8 mouse cellular contexts compared by ENCODE assay signal in genomic region chr8:85433017-85433393, GRCm38 (mm10). TPM values are rescaled to one million over a fixed set of nuclear protein-coding genes. Genes with fewer than 3 reads are reported as not detected.
DNase-seq lines count a peak whose midpoint lies in the region; ATAC-seq lines count a peak whose summit lies in the region.

No protein-coding gene starts in this region.

- peak overlapping the region; percentile 40 for H3K9ac ChIP-seq in lung, embryonic 15.5 days
- 0 out of 2 replicates have a peak overlapping the region, but pooled peaks have one; percentile 15 for H3K9ac ChIP-seq in limb, embryonic 15.5 days
- no peak overlapping the region for H3K9ac ChIP-seq in stomach, embryonic 14.5 days (replicated peaks; ENCODE audit: low read depth, low read length)

- no peaks in the 10 kb centered on the region for H3K27me3 ChIP-seq in lung, embryonic 15.5 days
- H3K27me3 ChIP-seq in forebrain, embryonic 10.5 days (ENCODE audit: poor library complexity, severe bottlenecking), result peaks cover 9% of the 10 kb centered on the region
- H3K27me3 ChIP-seq in limb, embryonic 15.5 days, result no peaks in the 10 kb centered on the region
- H3K27me3 ChIP-seq in stomach, embryonic 14.5 days (ENCODE audit: control insufficient read depth, insufficient read depth, low read length), result no peaks in the 10 kb centered on the region

- ATAC-seq in lung, embryonic 15.5 days (ENCODE audit: borderline replicate concordance, extremely low read depth, low FRiP score, low TSS enrichment), result peak; percentile 32; the same call in 1 of the 2 replicates
- peak; percentile 22; the same call in 1 of the 2 replicates for ATAC-seq in limb, embryonic 15.5 days (ENCODE audit: insufficient number of reproducible peaks, low FRiP score, low TSS enrichment, low read depth)
- ATAC-seq in stomach, embryonic 14.5 days (ENCODE audit: insufficient number of reproducible peaks, insufficient read depth, low FRiP score, low read depth), result peak; percentile 47

- H3K9me3 ChIP-seq in lung, embryonic 15.5 days, result no peaks in the 10 kb centered on the region
- H3K9me3 ChIP-seq in forebrain, embryonic 10.5 days, result no peaks in the 10 kb centered on the region
- H3K9me3 ChIP-seq in limb, embryonic 15.5 days, result no peaks in the 10 kb centered on the region
- no peaks in the 10 kb centered on the region for H3K9me3 ChIP-seq in stomach, embryonic 14.5 days (ENCODE audit: control insufficient read depth, low read depth, low read length)

- H3K4me1 ChIP-seq in lung, embryonic 15.5 days, result peaks cover 20% of the 10 kb centered on the region
- peaks cover 43% of the 10 kb centered on the region for H3K4me1 ChIP-seq in forebrain, embryonic 10.5 days
- H3K4me1 ChIP-seq in limb, embryonic 15.5 days, result peaks cover 12% of the 10 kb centered on the region
- peaks cover 24% of the 10 kb centered on the region for H3K4me1 ChIP-seq in stomach, embryonic 14.5 days (ENCODE audit: control insufficient read depth, insufficient read depth, low read length)

- 3% methylated on average over 6 of the region's 6 CpGs for WGBS in lung, embryonic 15.5 days
- WGBS in forebrain, embryonic 10.5 days, result 5% methylated on average over 6 of the region's 6 CpGs
- WGBS in limb, embryonic 15.5 days, result 3% methylated on average over 6 of the region's 6 CpGs
- WGBS in stomach, embryonic 14.5 days, result 5% methylated on average over 6 of the region's 6 CpGs

- H3K4me2 ChIP-seq in lung, embryonic 15.5 days, result peak overlapping the region; percentile 60
- H3K4me2 ChIP-seq in limb, embryonic 15.5 days, result peak overlapping the region; percentile 51
- peak overlapping the region; percentile 31 for H3K4me2 ChIP-seq in stomach, embryonic 14.5 days (replicated peaks; ENCODE audit: low read depth, low read length)

- H3K27ac ChIP-seq in lung, embryonic 15.5 days, result peak overlapping the region; percentile 97
- peak overlapping the region; percentile 97 for H3K27ac ChIP-seq in forebrain, embryonic 10.5 days
- H3K27ac ChIP-seq in limb, embryonic 15.5 days, result peak overlapping the region; percentile 97
- no peak overlapping the region for H3K27ac ChIP-seq in stomach, embryonic 14.5 days (ENCODE audit: low read length)

- peak overlapping the region; percentile 88 for H3K4me3 ChIP-seq in lung, embryonic 15.5 days
- peak overlapping the region; percentile 82 for H3K4me3 ChIP-seq in forebrain, embryonic 10.5 days
- H3K4me3 ChIP-seq in limb, embryonic 15.5 days, result peak overlapping the region; percentile 76
- peak overlapping the region; percentile 65 for H3K4me3 ChIP-seq in stomach, embryonic 14.5 days (ENCODE audit: low read depth, low read length)

- H3K36me3 ChIP-seq in lung, embryonic 15.5 days, result no peaks in the 10 kb centered on the region
- no peaks in the 10 kb centered on the region for H3K36me3 ChIP-seq in forebrain, embryonic 10.5 days (replicated peaks)
- H3K36me3 ChIP-seq in limb, embryonic 15.5 days, result no peaks in the 10 kb centered on the region
- H3K36me3 ChIP-seq in stomach, embryonic 14.5 days (ENCODE audit: control insufficient read depth, insufficient read depth, low read length), result no peaks in the 10 kb centered on the region

- no peak for DNase-seq in lung, postnatal 36 days
- DNase-seq in forebrain, embryonic 10.5 days (ENCODE audit: extremely low spot score, low spot score), result no peak
- no peak for DNase-seq in frontal cortex, postnatal 14 days (ENCODE audit: low spot score in 2 of 2)
- no peak for DNase-seq in testis, postnatal 10 days (ENCODE audit: low spot score)
- no peak for DNase-seq in layer of hippocampus, adult 9-11 months

RNA-seq across cellular contexts. Expression of gene 4921524J17Rik, which starts 0.4 kb away (rescaled TPM):
- 36.3 and 42.5 TPM in 2 replicates for polyA plus RNA-seq in lung, embryonic 15.5 days (2015; fragmentation: Nextera tagmentation; extraction: Ambion mirVana)
- polyA plus RNA-seq in forebrain, embryonic 10.5 days (2016; fragmentation: Nextera tagmentation; extraction: Ambion mirVana), result 37.6 and 38.8 TPM in 2 replicates
- polyA plus RNA-seq in limb, embryonic 15.5 days (2015; fragmentation: Nextera tagmentation; extraction: Ambion mirVana), result 51.3 and 57.2 TPM in 2 replicates
- 37.9 and 40.0 TPM in 2 replicates for polyA plus RNA-seq in stomach, embryonic 14.5 days (2014; fragmentation: Nextera tagmentation; extraction: Ambion mirVana)

RNA-seq across cellular contexts. Expression of gene Mylk3, which starts 46.9 kb away (rescaled TPM):
- polyA plus RNA-seq in lung, embryonic 15.5 days (2015; fragmentation: Nextera tagmentation; extraction: Ambion mirVana), result 4.6 and 7.3 TPM in 2 replicates
- polyA plus RNA-seq in forebrain, embryonic 10.5 days (2016; fragmentation: Nextera tagmentation; extraction: Ambion mirVana), result 0.58 and 0.63 TPM in 2 replicates
- polyA plus RNA-seq in limb, embryonic 15.5 days (2015; fragmentation: Nextera tagmentation; extraction: Ambion mirVana), result 1.6 and 2.1 TPM in 2 replicates
- 0.55 and 0.95 TPM in 2 replicates for polyA plus RNA-seq in stomach, embryonic 14.5 days (2014; fragmentation: Nextera tagmentation; extraction: Ambion mirVana)

RNA-seq across cellular contexts. Expression of gene Gpt2, which starts 59.4 kb away (rescaled TPM):
- polyA plus RNA-seq in lung, embryonic 15.5 days (2015; fragmentation: Nextera tagmentation; extraction: Ambion mirVana), result 18.1 and 18.6 TPM in 2 replicates
- polyA plus RNA-seq in forebrain, embryonic 10.5 days (2016; fragmentation: Nextera tagmentation; extraction: Ambion mirVana), result 32.2 and 33.3 TPM in 2 replicates
- polyA plus RNA-seq in limb, embryonic 15.5 days (2015; fragmentation: Nextera tagmentation; extraction: Ambion mirVana), result 30.6 and 31.5 TPM in 2 replicates
- 27.2 and 27.7 TPM in 2 replicates for polyA plus RNA-seq in stomach, embryonic 14.5 days (2014; fragmentation: Nextera tagmentation; extraction: Ambion mirVana)
